In genomic region chr12:112561163-112561562, GRCm38 (mm10) we compare ENCODE assay signal across 16 mouse cellular contexts. TPM values are rescaled to one million over a fixed set of nuclear protein-coding genes. Genes with fewer than 3 reads are reported as not detected.
"Had no signal": no experiment of that assay in that cellular context is flagged by ENCODE, and none has a peak within 500 bp of the region (broad histone marks: within the 10 kb centered on the region; RNA-seq: fewer than 3 reads in every experiment).

No protein-coding gene starts in this region.

- H3K9me3 ChIP-seq: neural tube, embryonic 13.5 days; neural tube, embryonic 15.5 days; stomach, embryonic 15.5 days had no signal

- H3K27ac ChIP-seq: neural tube, embryonic 13.5 days; neural tube, embryonic 15.5 days; stomach, embryonic 15.5 days; stomach, postnatal 0 days had no signal

- H3K4me3 ChIP-seq: neural tube, embryonic 13.5 days; neural tube, embryonic 15.5 days; stomach, embryonic 15.5 days had no signal

- H3K36me3 ChIP-seq: neural tube, embryonic 13.5 days; neural tube, embryonic 15.5 days; stomach, embryonic 15.5 days had no signal

- H3K4me1 ChIP-seq: neural tube, embryonic 13.5 days; neural tube, embryonic 15.5 days; stomach, embryonic 15.5 days had no signal

- H3K9ac ChIP-seq: neural tube, embryonic 13.5 days; neural tube, embryonic 15.5 days; stomach, embryonic 15.5 days had no signal

- DNase-seq: right cerebral cortex, adult 18-20 months; right cerebral cortex, postnatal 14 days; right cerebral cortex, postnatal 25 days; right cerebral cortex, postnatal 4 days; spleen, adult 18-20 months; thymus, adult 18-20 months; thymus, adult 2 months; thymus, postnatal 14 days; thymus, postnatal 25 days; thymus, postnatal 36 days; thymus, postnatal 4 days had no signal

- H3K4me2 ChIP-seq: neural tube, embryonic 13.5 days; neural tube, embryonic 15.5 days; stomach, embryonic 15.5 days had no signal

- H3K27me3 ChIP-seq: neural tube, embryonic 13.5 days; neural tube, embryonic 15.5 days; stomach, embryonic 15.5 days had no signal

RNA-seq across cellular contexts. Expression of gene Tmem179, which starts 44.6 kb away (rescaled TPM):
- total RNA-seq: neutrophil, adult 5-6 weeks had no signal
